Mouse (Mus musculus) G1E (cell line): ENCODE results near the gene Lamc1.

Source experiments
- CTCF ChIP-seq: IDR thresholded peaks from 2 replicates; pipeline ENCODE4 v1.5.1; 2012; ENCODE audit warnings: low read depth, low read length, inconsistent platforms, mixed read lengths
- GATA1 ChIP-seq: IDR thresholded peaks from 2 replicates; pipeline ENCODE4 v1.6.1; 2012; ENCODE audit warnings: borderline replicate concordance, low read length, inconsistent platforms, mixed read lengths
- GATA2 ChIP-seq: IDR thresholded peaks from 2 replicates; pipeline ENCODE4 v1.6.1; 2012; ENCODE audit warnings: low read depth, low read length, inconsistent platforms, borderline replicate concordance
- POLR2AphosphoS5 ChIP-seq: IDR thresholded peaks from 2 replicates; pipeline ENCODE4 v1.6.1; 2012; ENCODE audit warnings: low read depth, low read length, inconsistent platforms; ENCODE audit not compliant: insufficient replicate concordance
- TAL1 ChIP-seq: conservative IDR thresholded peaks from 2 replicates; pipeline ENCODE4 v1.6.1; 2012; ENCODE audit warnings: low read depth, low read length, inconsistent platforms, mixed read lengths

- TF ChIP-seq POLR2AphosphoS5 = no peak
- TF ChIP-seq CTCF = no peak
- TF ChIP-seq GATA1 = no peak
- no peak for TF ChIP-seq TAL1
- no peak for TF ChIP-seq GATA2
Observed at GRCm38 (mm10) chr1:153308915-153309296, 23.7 kb downstream of the Lamc1 start.
